Mouse (Mus musculus): ENCODE results near the gene Trip12.

GRCm38 (mm10) chr1:84795335-84795734, 45.0 kb downstream of the Trip12 start:
- TF ChIP-seq EP300 (IDR thresholded peaks at IDR 0.05; ENCODE audit: low read depth) (no peak), CTCF (IDR thresholded peaks at IDR 0.05; ENCODE audit: low read depth) (no peak)
